Mouse (Mus musculus): ENCODE measurements around the gene Armc12. TPM values are rescaled to one million over a fixed set of nuclear protein-coding genes. Genes with fewer than 3 reads are reported as not detected.

Armc12 gene
- polyA plus RNA-seq, 1 experiment from 2014 or later = not detected

- WGBS = 77% methylated on average over 3 of the region's 3 CpGs
- Histone ChIP-seq H3K36me3 (ENCODE audit: control insufficient read depth, insufficient read depth, low read length) (no peaks in the 10 kb centered on the region), H3K27ac (replicated peaks; ENCODE audit: low read depth, low read length) (no peak overlapping the region), H3K9ac (ENCODE audit: low read length) (no peak overlapping the region), H3K4me3 (ENCODE audit: low read depth, low read length) (no peak overlapping the region), H3K27me3 (ENCODE audit: control insufficient read depth, insufficient read depth, low read length) (no peaks in the 10 kb centered on the region), H3K4me2 (ENCODE audit: low read depth, severe bottlenecking) (no peak overlapping the region), H3K4me1 (ENCODE audit: control insufficient read depth, insufficient read depth, low read length) (0 out of 2 replicates have a peak, but pooled peaks cover 3% of the 10 kb centered on the region), H3K9me3 (ENCODE audit: control insufficient read depth, low read length) (no peaks in the 10 kb centered on the region)
- DNase-seq (ENCODE audit: low spot score) = no peak
- ATAC-seq (ENCODE audit: insufficient number of reproducible peaks, low FRiP score, low TSS enrichment, low read depth) = no peak
Measured at GRCm38 (mm10) chr17:28571868-28572267, 41.3 kb downstream of the Armc12 start.

- no peak overlapping the region for H3K4me2 ChIP-seq (ENCODE audit: low read depth, severe bottlenecking)
- ATAC-seq (ENCODE audit: insufficient number of reproducible peaks, low FRiP score, low TSS enrichment, low read depth) (no peak), DNase-seq (ENCODE audit: low spot score) (no peak)
- H3K4me1 ChIP-seq (ENCODE audit: control insufficient read depth, insufficient read depth, low read length) = 0 out of 2 replicates have a peak, but pooled peaks cover 3% of the 10 kb centered on the region
- 80% methylated on average over 7 of the region's 7 CpGs for WGBS
- no peaks in the 10 kb centered on the region for H3K36me3 ChIP-seq (ENCODE audit: control insufficient read depth, insufficient read depth, low read length)
- H3K4me3 ChIP-seq (ENCODE audit: low read depth, low read length) = no peak overlapping the region
- H3K9ac ChIP-seq (ENCODE audit: low read length) = no peak overlapping the region
- H3K27me3 ChIP-seq (ENCODE audit: control insufficient read depth, insufficient read depth, low read length) = no peaks in the 10 kb centered on the region
- H3K27ac ChIP-seq (replicated peaks; ENCODE audit: low read depth, low read length) = no peak overlapping the region
- no peaks in the 10 kb centered on the region for H3K9me3 ChIP-seq (ENCODE audit: control insufficient read depth, low read length)
Measured at GRCm38 (mm10) chr17:28572521-28572920, 41.9 kb downstream of the Armc12 start.

- DNase-seq (ENCODE audit: low spot score) (no peak), ATAC-seq (ENCODE audit: insufficient number of reproducible peaks, low FRiP score, low TSS enrichment, low read depth) (no peak)
- Histone ChIP-seq H3K9ac (ENCODE audit: low read length) (no peak overlapping the region), H3K9me3 (ENCODE audit: control insufficient read depth, low read length) (no peaks in the 10 kb centered on the region), H3K4me2 (ENCODE audit: low read depth, severe bottlenecking) (no peak overlapping the region), H3K4me1 (ENCODE audit: control insufficient read depth, insufficient read depth, low read length) (0 out of 2 replicates have a peak, but pooled peaks cover 3% of the 10 kb centered on the region), H3K27me3 (ENCODE audit: control insufficient read depth, insufficient read depth, low read length) (no peaks in the 10 kb centered on the region), H3K27ac (replicated peaks; ENCODE audit: low read depth, low read length) (no peak overlapping the region), H3K36me3 (ENCODE audit: control insufficient read depth, insufficient read depth, low read length) (no peaks in the 10 kb centered on the region), H3K4me3 (ENCODE audit: low read depth, low read length) (no peak overlapping the region)
- 85% methylated on average over 6 of the region's 6 CpGs for WGBS
Measured at GRCm38 (mm10) chr17:28572941-28573340, 42.3 kb downstream of the Armc12 start.

- DNase-seq (ENCODE audit: low spot score) (peak; percentile 87), ATAC-seq (ENCODE audit: insufficient number of reproducible peaks, low FRiP score, low TSS enrichment, low read depth) (no peak; the same call in 1 of the 2 replicates)
- Histone ChIP-seq H3K4me2 (ENCODE audit: low read depth, severe bottlenecking) (peak within 1 kb of the TSS; percentile 41), H3K27ac (replicated peaks; ENCODE audit: low read depth, low read length) (no peak within 1 kb of the TSS), H3K27me3 (ENCODE audit: control insufficient read depth, insufficient read depth, low read length) (no peaks in the 10 kb centered on the region), H3K9me3 (ENCODE audit: control insufficient read depth, low read length) (no peaks in the 10 kb centered on the region), H3K4me1 (ENCODE audit: control insufficient read depth, insufficient read depth, low read length) (0 out of 2 replicates have a peak, but pooled peaks cover 3% of the 10 kb centered on the region), H3K4me3 (ENCODE audit: low read depth, low read length) (0 out of 2 replicates have a peak within 1 kb of the TSS, but pooled peaks have one; percentile 12), H3K36me3 (ENCODE audit: control insufficient read depth, insufficient read depth, low read length) (no peaks in the 10 kb centered on the region), H3K9ac (ENCODE audit: low read length) (no peak within 1 kb of the TSS)
- 16% methylated on average over 48 of the region's 50 CpGs for WGBS
Measured at GRCm38 (mm10) chr17:28575244-28576125, 44.9 kb downstream of the Armc12 start, which contains the start of gene Lhfpl5. TSS of gene Lhfpl5 (plus strand) at chr17:28575641.

GRCm38 (mm10) chr17:28580396-28580795, 49.8 kb downstream of the Armc12 start:
- H3K36me3 ChIP-seq (ENCODE audit: control insufficient read depth, insufficient read depth, low read length) = no peaks in the 10 kb centered on the region
- H3K4me2 ChIP-seq (ENCODE audit: low read depth, severe bottlenecking) = no peak overlapping the region
- DNase-seq (ENCODE audit: low spot score) = peak; percentile 93
- 2% methylated on average over 9 of the region's 9 CpGs for whole genome bisulfite sequencing
- H3K27ac ChIP-seq (replicated peaks; ENCODE audit: low read depth, low read length) = no peak overlapping the region
- no peak for ATAC-seq (ENCODE audit: insufficient number of reproducible peaks, low FRiP score, low TSS enrichment, low read depth)
- H3K9me3 ChIP-seq (ENCODE audit: control insufficient read depth, low read length) = no peaks in the 10 kb centered on the region
- 0 out of 2 replicates have a peak, but pooled peaks cover 3% of the 10 kb centered on the region for H3K4me1 ChIP-seq (ENCODE audit: control insufficient read depth, insufficient read depth, low read length)
- no peaks in the 10 kb centered on the region for H3K27me3 ChIP-seq (ENCODE audit: control insufficient read depth, insufficient read depth, low read length)
- H3K4me3 ChIP-seq (ENCODE audit: low read depth, low read length) = no peak overlapping the region
- no peak overlapping the region for H3K9ac ChIP-seq (ENCODE audit: low read length)

- ATAC-seq (ENCODE audit: insufficient number of reproducible peaks, low FRiP score, low TSS enrichment, low read depth) = no peak
- Histone ChIP-seq H3K4me1 (ENCODE audit: control insufficient read depth, insufficient read depth, low read length) (no peaks in the 10 kb centered on the region), H3K27ac (replicated peaks; ENCODE audit: low read depth, low read length) (no peak overlapping the region), H3K4me2 (ENCODE audit: low read depth, severe bottlenecking) (no peak overlapping the region), H3K27me3 (ENCODE audit: control insufficient read depth, insufficient read depth, low read length) (no peaks in the 10 kb centered on the region), H3K9me3 (ENCODE audit: control insufficient read depth, low read length) (no peaks in the 10 kb centered on the region), H3K9ac (ENCODE audit: low read length) (no peak overlapping the region), H3K36me3 (ENCODE audit: control insufficient read depth, insufficient read depth, low read length) (no peaks in the 10 kb centered on the region), H3K4me3 (ENCODE audit: low read depth, low read length) (no peak overlapping the region)
- DNase-seq (ENCODE audit: low spot score) = no peak
- WGBS = 60% methylated on average over 2 of the region's 2 CpGs
Measured at GRCm38 (mm10) chr17:28581056-28581455, 50.5 kb downstream of the Armc12 start.

- 56% methylated on average over 3 of the region's 3 CpGs for WGBS
Measured at GRCm38 (mm10) chr17:28586509-28586908, 55.9 kb downstream of the Armc12 start.

GRCm38 (mm10) chr17:28588591-28588990, 58.0 kb downstream of the Armc12 start:
- H3K27me3 ChIP-seq (ENCODE audit: control insufficient read depth, insufficient read depth, low read length) = no peaks in the 10 kb centered on the region
- H3K9me3 ChIP-seq (ENCODE audit: control insufficient read depth, low read length) = no peaks in the 10 kb centered on the region
- no peaks in the 10 kb centered on the region for H3K4me1 ChIP-seq (ENCODE audit: control insufficient read depth, insufficient read depth, low read length)
- peaks cover 21% of the 10 kb centered on the region for H3K36me3 ChIP-seq (ENCODE audit: control insufficient read depth, insufficient read depth, low read length)
- H3K27ac ChIP-seq (replicated peaks; ENCODE audit: low read depth, low read length) = no peak overlapping the region
- WGBS = 90% methylated on average over 2 of the region's 2 CpGs
- ATAC-seq (ENCODE audit: insufficient number of reproducible peaks, low FRiP score, low TSS enrichment, low read depth) (no peak), DNase-seq (ENCODE audit: low spot score) (no peak)
- no peak overlapping the region for H3K4me2 ChIP-seq (ENCODE audit: low read depth, severe bottlenecking)
- H3K4me3 ChIP-seq (ENCODE audit: low read depth, low read length) = no peak overlapping the region
- H3K9ac ChIP-seq (ENCODE audit: low read length) = no peak overlapping the region

More at GRCm38 (mm10) chr17:28586509-28586908, 55.9 kb downstream of the Armc12 start:
- peaks cover 10% of the 10 kb centered on the region for H3K36me3 ChIP-seq (ENCODE audit: control insufficient read depth, insufficient read depth, low read length)
- DNase-seq (ENCODE audit: low spot score) (no peak), ATAC-seq (ENCODE audit: insufficient number of reproducible peaks, low FRiP score, low TSS enrichment, low read depth) (no peak)
- H3K27ac ChIP-seq (replicated peaks; ENCODE audit: low read depth, low read length) = no peak overlapping the region
- no peak overlapping the region for H3K4me3 ChIP-seq (ENCODE audit: low read depth, low read length)
- H3K4me2 ChIP-seq (ENCODE audit: low read depth, severe bottlenecking) = no peak overlapping the region
- no peaks in the 10 kb centered on the region for H3K27me3 ChIP-seq (ENCODE audit: control insufficient read depth, insufficient read depth, low read length)
- no peaks in the 10 kb centered on the region for H3K4me1 ChIP-seq (ENCODE audit: control insufficient read depth, insufficient read depth, low read length)
- H3K9me3 ChIP-seq (ENCODE audit: control insufficient read depth, low read length) = no peaks in the 10 kb centered on the region
- no peak overlapping the region for H3K9ac ChIP-seq (ENCODE audit: low read length)
